Mouse (Mus musculus) heart, embryonic 12.5 days (tissue): ENCODE measurements around the gene Shld1. TPM values are rescaled to one million over a fixed set of nuclear protein-coding genes. Genes with fewer than 3 reads are reported as not detected.

Source experiments
- ATAC-seq: fragments of 200-750 bp; cut with Nextera tagmentation; 2 replicates; pipeline ENCODE4 v1.8.0; 2017; ENCODE audit warnings: moderate TSS enrichment, moderate library complexity; ENCODE audit not compliant: insufficient number of reproducible peaks, low FRiP score
- H3K27ac ChIP-seq: fragments of 300-500 bp; sonication (generic); 2 replicates; pipeline ENCODE4 v1.5.1; 2016; ENCODE audit warnings: mild to moderate bottlenecking, moderate library complexity; ENCODE audit not compliant: poor library complexity, severe bottlenecking
- H3K27me3 ChIP-seq: fragments of 300-500 bp; sonication (generic); replicated peaks from 2 replicates; pipeline ENCODE4 v1.6.1; 2016; ENCODE audit warnings: mild to moderate bottlenecking, moderate library complexity
- H3K36me3 ChIP-seq: fragments of 300-500 bp; sonication (generic); 2 replicates; pipeline ENCODE4 v1.6.1; 2016; ENCODE audit warnings: mild to moderate bottlenecking, moderate library complexity
- H3K4me1 ChIP-seq: fragments of 300-500 bp; sonication (generic); replicated peaks from 2 replicates; pipeline ENCODE4 v1.6.1; 2016; ENCODE audit warnings: mild to moderate bottlenecking
- H3K4me2 ChIP-seq: fragments of 300-500 bp; sonication (generic); 2 replicates; pipeline ENCODE4 v1.6.1; 2016; ENCODE audit warnings: mild to moderate bottlenecking, moderate library complexity
- H3K4me3 ChIP-seq: fragments of 300-500 bp; sonication (generic); 2 replicates; pipeline ENCODE4 v1.5.1; 2016; ENCODE audit warnings: mild to moderate bottlenecking
- H3K9ac ChIP-seq: fragments of 300-500 bp; sonication (generic); 2 replicates; pipeline ENCODE4 v1.6.1; 2016; ENCODE audit warnings: mild to moderate bottlenecking, moderate library complexity
- H3K9me3 ChIP-seq: fragments of 300-500 bp; sonication (generic); replicated peaks from 2 replicates; pipeline ENCODE4 v1.6.1; 2016; ENCODE audit warnings: mild to moderate bottlenecking, moderate library complexity
- WGBS: fragments of 180-500 bp; shearing (Covaris S2); methylation state at CpG from one replicate; pipeline ENCODE4 v1.1.7; 2016; 5-methylcytosine and 5-hydroxymethylcytosine counted together
- polyA plus RNA-seq: library from polyadenylated mRNA; unstranded; fragments of >200 nt; fragmentation: Nextera tagmentation; extraction: Ambion mirVana; gene quantifications from 2 replicates; pipeline ENCODE4 v1.2.1, GENCODE M21; 2016

Gene Shld1
- polyA plus RNA-seq, 1 experiment from 2014 or later = 16.8 TPM

- Histone ChIP-seq H3K4me1 (no peaks in the 10 kb centered on the region), H3K9me3 (no peaks in the 10 kb centered on the region), H3K36me3 (peaks cover 7% of the 10 kb centered on the region), H3K4me3 (no peak overlapping the region), H3K4me2 (no peak overlapping the region), H3K27ac (no peak overlapping the region), H3K27me3 (no peaks in the 10 kb centered on the region), H3K9ac (no peak overlapping the region)
- WGBS = 73% methylated on average over 15 of the region's 15 CpGs
- no peak for ATAC-seq
Measured at GRCm38 (mm10) chr2:132751141-132752066, 64.7 kb downstream of the Shld1 start.

- H3K4me1 ChIP-seq = peaks cover 5% of the 10 kb centered on the region
- H3K9me3 ChIP-seq = no peaks in the 10 kb centered on the region
- no peak overlapping the region for H3K9ac ChIP-seq
- H3K27me3 ChIP-seq = no peaks in the 10 kb centered on the region
- no peak for ATAC-seq
- no peak overlapping the region for H3K27ac ChIP-seq
- peaks cover 7% of the 10 kb centered on the region for H3K36me3 ChIP-seq
- no peak overlapping the region for H3K4me2 ChIP-seq
- 66% methylated on average over 2 of the region's 2 CpGs for WGBS
- H3K4me3 ChIP-seq = no peak overlapping the region
Measured at GRCm38 (mm10) chr2:132752398-132752797, 65.7 kb downstream of the Shld1 start.

GRCm38 (mm10) chr2:132753137-132753536, 66.4 kb downstream of the Shld1 start:
- H3K9me3 ChIP-seq = no peaks in the 10 kb centered on the region
- no peak overlapping the region for H3K4me2 ChIP-seq
- no peak for ATAC-seq
- H3K4me3 ChIP-seq = no peak overlapping the region
- no peaks in the 10 kb centered on the region for H3K27me3 ChIP-seq
- H3K4me1 ChIP-seq = peaks cover 5% of the 10 kb centered on the region
- no peak overlapping the region for H3K9ac ChIP-seq
- WGBS = 79% methylated on average over 3 of the region's 3 CpGs
- H3K36me3 ChIP-seq = peaks cover 7% of the 10 kb centered on the region
- H3K27ac ChIP-seq = no peak overlapping the region

- no peak overlapping the region for H3K4me2 ChIP-seq
- no peak for ATAC-seq
- H3K4me1 ChIP-seq = peaks cover 5% of the 10 kb centered on the region
- 61% methylated on average over 5 of the region's 5 CpGs for WGBS
- no peak overlapping the region for H3K4me3 ChIP-seq
- H3K9ac ChIP-seq = no peak overlapping the region
- no peaks in the 10 kb centered on the region for H3K27me3 ChIP-seq
- H3K27ac ChIP-seq = no peak overlapping the region
- no peaks in the 10 kb centered on the region for H3K9me3 ChIP-seq
- no peaks in the 10 kb centered on the region for H3K36me3 ChIP-seq
Measured at GRCm38 (mm10) chr2:132757911-132758310, 71.2 kb downstream of the Shld1 start.

- Histone ChIP-seq H3K27ac (no peak overlapping the region), H3K9ac (no peak overlapping the region), H3K4me3 (no peak overlapping the region), H3K27me3 (no peaks in the 10 kb centered on the region), H3K36me3 (no peaks in the 10 kb centered on the region), H3K9me3 (no peaks in the 10 kb centered on the region), H3K4me1 (no peaks in the 10 kb centered on the region), H3K4me2 (no peak overlapping the region)
- ATAC-seq = no peak
- WGBS = 22% methylated on average over 1 of the region's 1 CpGs
Measured at GRCm38 (mm10) chr2:132770822-132771221, 84.1 kb downstream of the Shld1 start.

GRCm38 (mm10) chr2:132780978-132781377, 94.2 kb downstream of the Shld1 start, which contains the start of gene Chgb:
Chgb (plus strand) TSS chr2:132781278.
- Histone ChIP-seq H3K4me2 (peak within 1 kb of the TSS; percentile 78), H3K9ac (no peak within 1 kb of the TSS), H3K4me3 (peak within 1 kb of the TSS; percentile 50), H3K36me3 (no peaks in the 10 kb centered on the region), H3K27me3 (peaks cover 15% of the 10 kb centered on the region), H3K27ac (no peak within 1 kb of the TSS), H3K4me1 (peaks cover 4% of the 10 kb centered on the region; the same call in 1 of the 2 replicates), H3K9me3 (no peaks in the 10 kb centered on the region)
- ATAC-seq = no peak
- WGBS = 17% methylated on average over 4 of the region's 4 CpGs

- under 1% methylated on average over 41 of the region's 41 CpGs for WGBS
- peaks cover 18% of the 10 kb centered on the region for H3K27me3 ChIP-seq
- no peak overlapping the region for H3K9ac ChIP-seq
- no peaks in the 10 kb centered on the region for H3K36me3 ChIP-seq
- peak; percentile 92 for ATAC-seq
- peak overlapping the region; percentile 78 for H3K4me2 ChIP-seq
- peak overlapping the region; percentile 50 for H3K4me3 ChIP-seq
- peaks cover 4% of the 10 kb centered on the region; the same call in 1 of the 2 replicates for H3K4me1 ChIP-seq
- H3K9me3 ChIP-seq = no peaks in the 10 kb centered on the region
- no peak overlapping the region for H3K27ac ChIP-seq
Measured at GRCm38 (mm10) chr2:132781439-132782068, 94.8 kb downstream of the Shld1 start.

- H3K4me2 ChIP-seq = no peak overlapping the region
- WGBS = 75% methylated on average over 6 of the region's 6 CpGs
- H3K4me1 ChIP-seq = peaks cover 4% of the 10 kb centered on the region; the same call in 1 of the 2 replicates
- H3K4me3 ChIP-seq = no peak overlapping the region
- H3K9me3 ChIP-seq = no peaks in the 10 kb centered on the region
- H3K27me3 ChIP-seq = peaks cover 18% of the 10 kb centered on the region
- no peaks in the 10 kb centered on the region for H3K36me3 ChIP-seq
- no peak for ATAC-seq
- no peak overlapping the region for H3K27ac ChIP-seq
- no peak overlapping the region for H3K9ac ChIP-seq
Measured at GRCm38 (mm10) chr2:132784039-132784438, 97.3 kb downstream of the Shld1 start.

GRCm38 (mm10) chr2:132793441-132794203, 106.9 kb downstream of the Shld1 start:
- Histone ChIP-seq H3K36me3 (no peaks in the 10 kb centered on the region), H3K4me1 (no peaks in the 10 kb centered on the region), H3K27ac (no peak overlapping the region), H3K27me3 (no peaks in the 10 kb centered on the region), H3K9ac (no peak overlapping the region), H3K4me2 (no peak overlapping the region), H3K9me3 (no peaks in the 10 kb centered on the region), H3K4me3 (no peak overlapping the region)
- 75% methylated on average over 19 of the region's 19 CpGs for WGBS
- no peak for ATAC-seq

GRCm38 (mm10) chr2:132794204-132794586, 107.5 kb downstream of the Shld1 start:
- Histone ChIP-seq H3K27me3 (no peaks in the 10 kb centered on the region), H3K9ac (no peak overlapping the region), H3K36me3 (no peaks in the 10 kb centered on the region), H3K4me2 (no peak overlapping the region), H3K27ac (no peak overlapping the region), H3K4me1 (no peaks in the 10 kb centered on the region), H3K9me3 (no peaks in the 10 kb centered on the region), H3K4me3 (no peak overlapping the region)
- no peak for ATAC-seq
- WGBS = 78% methylated on average over 7 of the region's 7 CpGs
